Mouse (Mus musculus): ENCODE data around the gene Tsc22d1. TPM values are rescaled to one million over a fixed set of nuclear protein-coding genes. Genes with fewer than 3 reads are reported as not detected.

Gene Tsc22d1
- total and polyA plus RNA-seq, 2 experiments = 28.3 to 33.3 TPM

DNA sequence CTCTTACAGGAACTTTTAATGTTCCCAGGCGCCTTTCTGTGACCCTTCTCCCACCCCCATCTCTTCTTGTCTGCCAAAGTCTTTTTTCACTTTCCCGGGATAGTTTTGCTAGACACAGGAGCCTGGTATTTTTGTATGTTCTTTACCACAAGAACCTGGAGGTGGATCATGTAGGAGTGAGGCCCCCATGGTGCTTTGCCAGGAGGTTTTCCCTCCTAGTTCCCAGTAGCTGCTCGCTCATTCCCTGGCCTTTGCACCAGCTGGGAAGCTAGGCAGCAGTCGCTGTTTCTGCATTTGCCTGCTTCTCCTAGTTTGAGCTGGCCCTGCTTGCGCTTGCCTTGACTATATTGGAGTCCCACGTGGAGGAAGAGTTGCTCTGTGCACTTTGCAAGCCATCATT lies 36.2 kb downstream of the Tsc22d1 start:
- no peak overlapping the region for H3K4me3 ChIP-seq (ENCODE audit: insufficient read depth, low read depth, low read length)
- TF ChIP-seq POLR2A (IDR thresholded peaks at IDR 0.05; ENCODE audit: extremely low read depth, insufficient read depth, low read length) (no peak), CTCF (IDR thresholded peaks at IDR 0.05; ENCODE audit: low read depth, low read length) (no peak)
- no peaks in the 10 kb centered on the region for H3K4me1 ChIP-seq (ENCODE audit: control insufficient read depth, insufficient read depth, low read length)
- WGBS = 76% methylated on average over 6 of the region's 6 CpGs
- H3K36me3 ChIP-seq (ENCODE audit: control insufficient read depth, insufficient read depth, low read length) = no peaks in the 10 kb centered on the region
- no peak overlapping the region for H3K9ac ChIP-seq (ENCODE audit: low read depth, low read length)
- H3K79me2 ChIP-seq (ENCODE audit: control insufficient read depth, insufficient read depth, low read length) = no peaks in the 10 kb centered on the region
- no peak overlapping the region for H3K27ac ChIP-seq (replicated peaks; ENCODE audit: insufficient read depth, low read depth, low read length)
- H3K27me3 ChIP-seq (ENCODE audit: control insufficient read depth, insufficient read depth, low read length) = no peaks in the 10 kb centered on the region
- DNase-seq (ENCODE audit: extremely low read depth, low read depth, low spot score) = no peak

DNA sequence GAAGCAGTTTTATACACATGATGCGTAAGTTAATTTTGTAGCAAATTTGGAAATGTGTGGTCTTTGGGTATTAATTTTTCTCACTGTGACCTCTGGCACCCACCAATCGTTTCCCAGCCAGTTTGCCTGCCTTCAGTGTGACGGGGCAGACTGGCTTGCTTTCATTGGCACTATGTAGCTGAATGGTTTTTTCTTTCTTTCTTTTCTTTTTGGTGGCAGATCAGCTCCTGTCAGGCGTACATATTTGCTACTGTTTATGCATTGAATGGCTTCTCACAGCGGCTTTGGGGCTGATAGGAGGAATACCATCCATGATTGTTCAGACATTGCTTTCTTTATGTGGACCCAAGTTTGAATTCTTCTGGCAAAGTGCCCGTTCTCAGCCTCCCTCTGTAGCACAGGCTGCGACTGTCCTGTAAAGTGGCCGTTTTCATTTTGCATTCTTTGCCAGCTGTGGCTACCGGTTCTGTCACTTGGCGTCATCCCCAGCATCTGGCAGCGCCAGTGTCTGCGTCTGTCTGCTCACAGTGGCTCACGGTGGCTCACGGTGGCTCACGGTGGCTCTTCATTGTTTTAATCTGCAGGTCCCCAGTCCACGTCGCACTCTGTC lies 38.1 kb downstream of the Tsc22d1 start:
- Histone ChIP-seq H3K36me3 (ENCODE audit: control insufficient read depth, insufficient read depth, low read length) (no peaks in the 10 kb centered on the region), H3K4me3 (ENCODE audit: insufficient read depth, low read depth, low read length) (no peak overlapping the region), H3K79me2 (ENCODE audit: control insufficient read depth, insufficient read depth, low read length) (no peaks in the 10 kb centered on the region), H3K27me3 (ENCODE audit: control insufficient read depth, insufficient read depth, low read length) (no peaks in the 10 kb centered on the region), H3K27ac (replicated peaks; ENCODE audit: insufficient read depth, low read depth, low read length) (no peak overlapping the region), H3K4me1 (ENCODE audit: control insufficient read depth, insufficient read depth, low read length) (no peaks in the 10 kb centered on the region), H3K9ac (ENCODE audit: low read depth, low read length) (no peak overlapping the region)
- DNase-seq (ENCODE audit: extremely low read depth, low read depth, low spot score) = no peak
- TF ChIP-seq CTCF (IDR thresholded peaks at IDR 0.05; ENCODE audit: low read depth, low read length) (no peak), POLR2A (IDR thresholded peaks at IDR 0.05; ENCODE audit: extremely low read depth, insufficient read depth, low read length) (no peak)
- 83% methylated on average over 17 of the region's 17 CpGs for WGBS

- no peaks in the 10 kb centered on the region for H3K79me2 ChIP-seq (ENCODE audit: control insufficient read depth, insufficient read depth, low read length)
- no peak overlapping the region for H3K4me3 ChIP-seq (ENCODE audit: insufficient read depth, low read depth, low read length)
- TF ChIP-seq CTCF (IDR thresholded peaks at IDR 0.05; ENCODE audit: low read depth, low read length) (no peak), POLR2A (IDR thresholded peaks at IDR 0.05; ENCODE audit: extremely low read depth, insufficient read depth, low read length) (no peak)
- H3K27ac ChIP-seq (replicated peaks; ENCODE audit: insufficient read depth, low read depth, low read length) = no peak overlapping the region
- no peaks in the 10 kb centered on the region for H3K4me1 ChIP-seq (ENCODE audit: control insufficient read depth, insufficient read depth, low read length)
- no peaks in the 10 kb centered on the region for H3K27me3 ChIP-seq (ENCODE audit: control insufficient read depth, insufficient read depth, low read length)
- no peak overlapping the region for H3K9ac ChIP-seq (ENCODE audit: low read depth, low read length)
- no peak for DNase-seq (ENCODE audit: extremely low read depth, low read depth, low spot score)
- WGBS = 77% methylated on average over 5 of the region's 5 CpGs
- H3K36me3 ChIP-seq (ENCODE audit: control insufficient read depth, insufficient read depth, low read length) = no peaks in the 10 kb centered on the region
These were observed 39.9 kb downstream of the Tsc22d1 start for GRCm38 (mm10) chr14:76454673-76455072.

GRCm38 (mm10) chr14:76455159-76455558 lies 40.4 kb downstream of the Tsc22d1 start:
- WGBS = 89% methylated on average over 7 of the region's 7 CpGs
- no peak overlapping the region for H3K4me3 ChIP-seq (ENCODE audit: insufficient read depth, low read depth, low read length)
- H3K9ac ChIP-seq (ENCODE audit: low read depth, low read length) = no peak overlapping the region
- no peak for TF ChIP-seq POLR2A (IDR thresholded peaks at IDR 0.05; ENCODE audit: extremely low read depth, insufficient read depth, low read length)
- no peak for TF ChIP-seq CTCF (IDR thresholded peaks at IDR 0.05; ENCODE audit: low read depth, low read length)
- no peaks in the 10 kb centered on the region for H3K79me2 ChIP-seq (ENCODE audit: control insufficient read depth, insufficient read depth, low read length)
- H3K27me3 ChIP-seq (ENCODE audit: control insufficient read depth, insufficient read depth, low read length) = no peaks in the 10 kb centered on the region
- no peak for DNase-seq (ENCODE audit: extremely low read depth, low read depth, low spot score)
- H3K4me1 ChIP-seq (ENCODE audit: control insufficient read depth, insufficient read depth, low read length) = no peaks in the 10 kb centered on the region
- H3K36me3 ChIP-seq (ENCODE audit: control insufficient read depth, insufficient read depth, low read length) = no peaks in the 10 kb centered on the region
- H3K27ac ChIP-seq (replicated peaks; ENCODE audit: insufficient read depth, low read depth, low read length) = no peak overlapping the region

GRCm38 (mm10) chr14:76457696-76458095 lies 42.9 kb downstream of the Tsc22d1 start:
- TF ChIP-seq CTCF (IDR thresholded peaks at IDR 0.05; ENCODE audit: low read depth, low read length) (no peak), POLR2A (IDR thresholded peaks at IDR 0.05; ENCODE audit: extremely low read depth, insufficient read depth, low read length) (no peak)

GRCm38 (mm10) chr14:76460181-76460580 lies 45.4 kb downstream of the Tsc22d1 start:
- Histone ChIP-seq H3K9ac (ENCODE audit: low read depth, low read length) (no peak overlapping the region), H3K27me3 (ENCODE audit: control insufficient read depth, insufficient read depth, low read length) (no peaks in the 10 kb centered on the region), H3K4me3 (ENCODE audit: insufficient read depth, low read depth, low read length) (no peak overlapping the region), H3K79me2 (ENCODE audit: control insufficient read depth, insufficient read depth, low read length) (no peaks in the 10 kb centered on the region), H3K27ac (replicated peaks; ENCODE audit: insufficient read depth, low read depth, low read length) (no peak overlapping the region), H3K4me1 (ENCODE audit: control insufficient read depth, insufficient read depth, low read length) (no peaks in the 10 kb centered on the region), H3K36me3 (ENCODE audit: control insufficient read depth, insufficient read depth, low read length) (no peaks in the 10 kb centered on the region)
- no peak for DNase-seq (ENCODE audit: extremely low read depth, low read depth, low spot score)
- 81% methylated on average over 7 of the region's 7 CpGs for WGBS
- TF ChIP-seq CTCF (IDR thresholded peaks at IDR 0.05; ENCODE audit: low read depth, low read length) = no peak
- TF ChIP-seq POLR2A (IDR thresholded peaks at IDR 0.05; ENCODE audit: extremely low read depth, insufficient read depth, low read length) = no peak

More at GRCm38 (mm10) chr14:76457696-76458095, 42.9 kb downstream of the Tsc22d1 start:
- Histone ChIP-seq H3K4me1 (ENCODE audit: control insufficient read depth, insufficient read depth, low read length) (no peaks in the 10 kb centered on the region), H3K27me3 (ENCODE audit: control insufficient read depth, insufficient read depth, low read length) (no peaks in the 10 kb centered on the region), H3K79me2 (ENCODE audit: control insufficient read depth, insufficient read depth, low read length) (no peaks in the 10 kb centered on the region), H3K27ac (replicated peaks; ENCODE audit: insufficient read depth, low read depth, low read length) (no peak overlapping the region), H3K36me3 (ENCODE audit: control insufficient read depth, insufficient read depth, low read length) (no peaks in the 10 kb centered on the region), H3K4me3 (ENCODE audit: insufficient read depth, low read depth, low read length) (no peak overlapping the region), H3K9ac (ENCODE audit: low read depth, low read length) (no peak overlapping the region)
- no peak for DNase-seq (ENCODE audit: extremely low read depth, low read depth, low spot score)
- WGBS = 95% methylated on average over 3 of the region's 3 CpGs

All from liver, adult 2 months (tissue).